Mouse (Mus musculus): ENCODE measurements around the gene Alg10b.
"Not testable (repeated sequence)": the region's sequence is repeated elsewhere in the genome, so short reads cannot be mapped to it uniquely, and the experiment has no call there.

Gene Alg10b

GRCm38 (mm10) chr15:90223969-90224750 lies at the start of gene Alg10b:
TSS of gene Alg10b (plus strand) at chr15:90224311.
- DNase-seq: peak; percentile 86

DNA sequence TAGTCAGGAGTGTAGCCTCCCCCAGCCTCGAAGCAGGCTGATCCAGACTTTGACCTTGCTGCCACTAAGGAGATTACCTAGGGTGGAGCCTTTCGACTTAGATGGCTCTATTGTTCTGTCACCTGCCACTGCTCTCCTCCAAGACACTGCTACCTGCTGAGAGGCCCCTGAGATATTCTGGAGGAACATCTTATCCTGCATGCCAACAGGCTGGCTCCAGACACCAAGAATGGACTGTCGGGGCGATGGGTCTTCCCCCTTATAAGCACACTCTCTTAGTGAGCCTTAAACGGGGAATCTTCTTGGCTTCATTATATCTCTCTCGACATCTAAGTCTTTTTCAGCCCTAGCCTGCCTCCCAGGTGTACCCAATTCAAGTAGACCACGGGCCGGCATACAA lies 41.0 kb upstream of the Alg10b start:
- not testable (repeated sequence) for DNase-seq

GRCm38 (mm10) chr15:90183511-90183910 lies 40.6 kb upstream of the Alg10b start:
- no peak for DNase-seq

- DNase-seq: no peak
These were observed 39.4 kb upstream of the Alg10b start for GRCm38 (mm10) chr15:90184743-90185142.

GRCm38 (mm10) chr15:90189477-90189876 lies 34.6 kb upstream of the Alg10b start:
- no peak for DNase-seq

- DNase-seq: no peak
These were observed 10.2 kb upstream of the Alg10b start for GRCm38 (mm10) chr15:90213946-90214345.

DNA sequence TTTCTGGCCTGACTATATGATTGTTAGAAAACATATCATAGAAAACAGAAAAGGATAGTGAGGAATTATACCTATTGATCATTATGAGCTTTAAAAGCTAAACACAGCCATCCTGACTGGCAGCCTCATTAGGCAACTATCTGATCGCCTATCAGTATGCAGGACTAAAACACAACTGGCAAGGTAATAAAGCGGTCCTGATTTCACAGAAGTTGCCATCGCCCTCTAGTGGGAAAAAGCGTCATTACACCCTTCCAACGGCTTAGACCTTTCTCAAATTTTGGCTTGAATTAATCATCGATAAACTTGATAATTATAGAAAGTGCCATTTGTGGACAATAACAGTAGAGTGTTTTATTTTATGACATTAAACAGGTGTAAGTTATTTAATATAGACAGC lies 9.2 kb upstream of the Alg10b start:
- peak; percentile 61 for DNase-seq

- DNase-seq: peak; percentile 58
These were observed 1.0 kb downstream of the Alg10b start for GRCm38 (mm10) chr15:90225058-90225575.

GRCm38 (mm10) chr15:90237657-90238056 lies 13.5 kb downstream of the Alg10b start:
- DNase-seq: no peak

GRCm38 (mm10) chr15:90244081-90244480 lies 20.0 kb downstream of the Alg10b start:
- no peak for DNase-seq

DNA sequence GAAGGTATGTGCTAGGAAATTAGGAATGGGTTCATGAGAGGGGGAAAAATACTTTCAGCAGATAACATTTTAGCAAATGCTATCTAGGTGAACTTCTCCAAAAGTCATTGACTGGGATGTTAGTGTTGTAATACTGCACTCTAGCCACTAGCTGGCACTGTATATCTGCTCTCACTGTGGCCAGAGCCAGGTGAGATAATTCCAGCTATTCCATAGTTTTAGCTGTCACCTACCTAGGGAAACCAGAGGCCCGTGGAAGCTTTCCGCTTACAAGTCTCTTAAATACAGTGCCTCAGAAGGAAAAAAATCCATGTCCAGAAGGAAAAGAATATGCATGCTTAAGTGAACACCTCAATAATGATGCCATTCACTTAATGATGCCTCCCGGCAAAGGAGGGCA lies 25.6 kb downstream of the Alg10b start:
- DNase-seq: no peak

GRCm38 (mm10) chr15:90282876-90283275 lies 58.8 kb downstream of the Alg10b start:
- no peak for DNase-seq
